Mouse (Mus musculus) CH12.LX (cell line): ENCODE measurements around the gene Dtx1.

Experiments used
- CHD2 ChIP-seq: IDR thresholded peaks from 2 replicates; pipeline ENCODE4 v1.6.1; 2011; ENCODE audit warnings: low read length, improper control_type of control experiment
- CTCF ChIP-seq, 2 experiments: IDR thresholded peaks in 1 of 2; conservative IDR thresholded peaks in 1 of 2; 2 replicates each; pipeline ENCODE4 v1.5.1; 2011 to 2012; ENCODE audit warnings: low read depth in 2 of 2, low read length in 2 of 2, improper control_type of control experiment in 1 of 2, inconsistent platforms in 1 of 2, mild to moderate bottlenecking in 1 of 2, moderate library complexity in 1 of 2
- MAX ChIP-seq: IDR thresholded peaks from 2 replicates; pipeline ENCODE4 v1.6.1; 2011; ENCODE audit warnings: low read length, improper control_type of control experiment
- NELFE ChIP-seq: IDR thresholded peaks from 2 replicates; pipeline ENCODE4 v1.6.1; 2011; ENCODE audit warnings: low read depth, low read length, improper control_type of control experiment
- POLR2A ChIP-seq: IDR thresholded peaks from 2 replicates; pipeline ENCODE4 v1.6.1; 2011; ENCODE audit warnings: low read depth, mild to moderate bottlenecking, improper control_type of control experiment, low read length
- RAD21 ChIP-seq: IDR thresholded peaks from 2 replicates; pipeline ENCODE4 v1.6.1; 2011; ENCODE audit warnings: low read depth, mild to moderate bottlenecking, low read length, improper control_type of control experiment, moderate library complexity
- TBP ChIP-seq: conservative IDR thresholded peaks from 2 replicates; pipeline ENCODE4 v1.6.1; 2011; ENCODE audit warnings: low read depth, low read length, improper control_type of control experiment
- UBTF ChIP-seq: IDR thresholded peaks from 2 replicates; pipeline ENCODE4 v1.6.1; 2012; ENCODE audit warnings: low read depth, mild to moderate bottlenecking, inconsistent platforms, low read length, improper control_type of control experiment, moderate library complexity
- USF2 ChIP-seq: conservative IDR thresholded peaks from 2 replicates; pipeline ENCODE4 v1.6.1; 2011; ENCODE audit warnings: low read depth, low read length, improper control_type of control experiment
- ZKSCAN1 ChIP-seq: IDR thresholded peaks from 2 replicates; pipeline ENCODE4 v1.6.1; 2012; ENCODE audit warnings: low read depth, inconsistent platforms, low read length, improper control_type of control experiment, borderline replicate concordance

GRCm38 (mm10) chr5:120702421-120702820 lies 9.3 kb downstream of the Dtx1 start:
- TF ChIP-seq POLR2A, result no peak
- no peak for TF ChIP-seq RAD21
- no peak for TF ChIP-seq USF2
- TF ChIP-seq CTCF (conservative IDR thresholded peaks at IDR 0.05 in 1 of 2, IDR thresholded peaks at IDR 0.05 in 1 of 2; ENCODE audit: low read depth in 2 of 2, low read length in 2 of 2), result no peak
- no peak for TF ChIP-seq TBP
- TF ChIP-seq ZKSCAN1, result no peak
- TF ChIP-seq NELFE, result no peak
- TF ChIP-seq UBTF, result no peak
- TF ChIP-seq CHD2, result no peak
- no peak for TF ChIP-seq MAX
